Mouse (Mus musculus) heart, adult 2 months (tissue): ENCODE data around the gene Ppard. TPM values are rescaled to one million over a fixed set of nuclear protein-coding genes. Genes with fewer than 3 reads are reported as not detected.
A peak's percentile ranks its signal among the peaks of the same experiment; 100 is the strongest.

Source experiments
- DNase-seq, 2 experiments: peaks; one replicate each; pipeline ENCODE4 v3.0.0; 2021
- H3K27ac ChIP-seq: fragments of 200-600 bp; 2 replicates; pipeline ENCODE4 v1.8.1; 2022
- H3K27me3 ChIP-seq: fragments of 200-500 bp; 2 replicates; pipeline ENCODE4 v1.6.1; 2012; ENCODE audit warnings: mild to moderate bottlenecking, low read length, inconsistent platforms, mixed read lengths; ENCODE audit not compliant: control insufficient read depth, insufficient read depth
- H3K36me3 ChIP-seq: fragments of 200-500 bp; 2 replicates; pipeline ENCODE4 v1.6.1; 2012; ENCODE audit warnings: low read length, inconsistent platforms; ENCODE audit not compliant: control insufficient read depth, insufficient read depth
- H3K4me1 ChIP-seq: fragments of 200-500 bp; 2 replicates; pipeline ENCODE4 v1.6.1; 2011; ENCODE audit warnings: low read length; ENCODE audit not compliant: control insufficient read depth, insufficient read depth
- H3K4me3 ChIP-seq: fragments of 200-600 bp; 2 replicates; pipeline ENCODE4 v1.8.1; 2022
- H3K79me2 ChIP-seq: fragments of 200-500 bp; replicated peaks from 2 replicates; pipeline ENCODE4 v1.6.1; 2012; ENCODE audit warnings: mild to moderate bottlenecking, inconsistent platforms, low read length, moderate library complexity, mixed read lengths; ENCODE audit not compliant: control insufficient read depth, insufficient read depth
- H3K9ac ChIP-seq: fragments of 200-500 bp; 2 replicates; pipeline ENCODE4 v1.6.1; 2012; ENCODE audit warnings: low read depth, mild to moderate bottlenecking, control low read depth, inconsistent platforms, low read length, mixed read lengths
- CTCF ChIP-seq: fragments of 200-600 bp; IDR thresholded peaks from 2 replicates; pipeline ENCODE4 v1.8.1; 2022; ENCODE audit warnings: antibody characterized with exemption, mild to moderate bottlenecking, moderate library complexity
- EP300 ChIP-seq: fragments of 200-500 bp; IDR thresholded peaks from 2 replicates; pipeline ENCODE4 v1.6.1; 2011; ENCODE audit warnings: low read depth, low read length, control low read depth; ENCODE audit not compliant: insufficient read depth
- POLR2A ChIP-seq: fragments of 200-500 bp; IDR thresholded peaks from 2 replicates; pipeline ENCODE4 v1.6.1; 2011; ENCODE audit warnings: mild to moderate bottlenecking, low read depth, low read length, control low read depth; ENCODE audit not compliant: insufficient read depth
- WGBS: fragments of 180-500 bp; shearing (Covaris S2); methylation state at CpG from one replicate; pipeline ENCODE4 v1.1.7; 2018; 5-methylcytosine and 5-hydroxymethylcytosine counted together
- intact Hi-C: fragments of 180-260 bp; cut with DNase I; formaldehyde crosslinking; loops from one replicate; pipeline ENCODE4 v1.15.1; 2025
- polyA plus RNA-seq: library from polyadenylated mRNA; depleted of rRNA; stranded (reverse); fragments of >200 nt; gene quantifications from 2 replicates; pipeline ENCODE4 v1.2.3, GENCODE M21; 2012
- total RNA-seq, 2 experiments: library from RNA; stranded (reverse); gene quantifications; 2 replicates each; pipeline ENCODE4 v1.2.3; 2021

Gene Ppard
- total and polyA plus RNA-seq, 3 experiments: 31.5 to 35.9 (median 33.0) TPM

DNA sequence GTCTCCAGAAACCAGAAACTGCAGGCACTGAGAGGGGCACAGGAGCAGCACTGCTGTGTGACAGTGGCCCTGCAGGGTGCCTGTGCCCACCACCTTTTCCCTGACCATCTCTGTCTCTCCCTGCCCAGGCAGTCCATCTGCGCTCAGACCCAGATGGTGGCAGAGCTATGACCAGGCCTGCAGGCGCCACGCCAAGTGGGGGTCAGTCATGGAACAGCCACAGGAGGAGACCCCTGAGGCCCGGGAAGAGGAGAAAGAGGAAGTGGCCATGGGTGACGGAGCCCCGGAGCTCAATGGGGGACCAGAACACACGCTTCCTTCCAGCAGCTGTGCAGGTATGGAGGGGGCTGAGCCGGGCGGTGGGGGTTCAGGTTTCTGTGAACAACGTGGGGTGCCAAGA lies 53.6 kb downstream of the Ppard start:
- Histone ChIP-seq H3K9ac (no peak overlapping the region), H3K4me3 (no peak overlapping the region), H3K27ac (no peak overlapping the region), H3K36me3 (no peaks in the 10 kb centered on the region), H3K27me3 (no peaks in the 10 kb centered on the region), H3K79me2 (0 out of 2 replicates have a peak, but pooled peaks cover 1% of the 10 kb centered on the region), H3K4me1 (peaks cover 10% of the 10 kb centered on the region)
- 88% methylated on average over 10 of the region's 10 CpGs for WGBS
- DNase-seq: no peak
- intact Hi-C loops: no loop called here
- TF ChIP-seq CTCF: no peak
- TF ChIP-seq POLR2A: no peak
- TF ChIP-seq EP300: no peak

DNA sequence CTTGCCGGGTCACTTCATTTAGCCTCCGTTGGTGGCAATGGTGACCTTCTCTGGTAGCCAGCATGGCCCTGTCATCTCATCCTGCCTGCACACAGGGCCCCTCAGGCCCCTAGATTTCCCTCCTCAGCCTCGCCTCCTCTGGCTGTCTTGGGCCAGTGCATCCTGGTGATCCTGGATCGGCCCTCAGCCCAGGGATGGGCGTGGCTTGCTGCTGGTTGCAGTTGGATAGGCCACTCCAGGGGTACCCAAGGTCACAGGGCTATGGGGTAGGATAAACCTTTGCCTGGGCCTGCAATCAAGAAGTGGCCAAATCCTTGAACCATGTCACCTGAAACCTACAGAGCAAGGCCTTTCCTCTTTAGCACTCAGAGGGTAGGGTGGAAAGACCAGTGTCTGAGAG lies 54.5 kb downstream of the Ppard start:
- DNase-seq: no peak
- H3K9ac ChIP-seq: no peak overlapping the region

DNA sequence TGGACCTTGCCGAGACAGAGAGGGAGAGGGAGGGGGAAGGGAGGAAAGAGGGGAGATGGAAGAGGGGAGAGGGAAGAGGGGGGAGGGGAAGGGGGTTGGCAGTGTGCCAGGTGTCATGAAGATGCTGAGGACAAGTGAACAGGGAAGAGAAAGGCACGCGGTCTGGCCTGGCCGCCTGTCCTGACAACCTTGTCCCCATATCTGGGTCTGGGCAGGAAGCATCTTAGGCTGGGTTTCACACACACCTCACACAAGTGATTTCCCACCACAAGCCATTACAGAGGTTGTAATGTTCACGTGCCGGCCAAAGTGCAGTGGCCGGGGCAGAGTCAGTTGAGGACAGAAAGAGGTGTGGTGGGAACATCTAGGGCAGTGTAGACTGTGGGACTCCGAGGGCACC lies 55.1 kb downstream of the Ppard start:
- TF ChIP-seq CTCF: no peak
- no peak for TF ChIP-seq POLR2A
- no peak for TF ChIP-seq EP300
- H3K4me3 ChIP-seq: no peak overlapping the region
- H3K4me1 ChIP-seq: peaks cover 8% of the 10 kb centered on the region
- H3K36me3 ChIP-seq: no peaks in the 10 kb centered on the region
- WGBS: 18% methylated on average over 8 of the region's 8 CpGs
- no peak for DNase-seq
- H3K79me2 ChIP-seq: no peaks in the 10 kb centered on the region
- H3K9ac ChIP-seq: no peak overlapping the region
- intact Hi-C loops: no loop called here
- no peak overlapping the region for H3K27ac ChIP-seq
- no peaks in the 10 kb centered on the region for H3K27me3 ChIP-seq

More for the DNA sequence above, 54.5 kb downstream of the Ppard start:
- TF ChIP-seq POLR2A (no peak), CTCF (no peak), EP300 (no peak)
- WGBS: 80% methylated on average over 5 of the region's 5 CpGs
- Histone ChIP-seq H3K4me3 (no peak overlapping the region), H3K36me3 (no peaks in the 10 kb centered on the region), H3K79me2 (no peaks in the 10 kb centered on the region), H3K4me1 (peaks cover 8% of the 10 kb centered on the region), H3K27ac (no peak overlapping the region), H3K27me3 (no peaks in the 10 kb centered on the region)
- intact Hi-C loops: no loop called here

DNA sequence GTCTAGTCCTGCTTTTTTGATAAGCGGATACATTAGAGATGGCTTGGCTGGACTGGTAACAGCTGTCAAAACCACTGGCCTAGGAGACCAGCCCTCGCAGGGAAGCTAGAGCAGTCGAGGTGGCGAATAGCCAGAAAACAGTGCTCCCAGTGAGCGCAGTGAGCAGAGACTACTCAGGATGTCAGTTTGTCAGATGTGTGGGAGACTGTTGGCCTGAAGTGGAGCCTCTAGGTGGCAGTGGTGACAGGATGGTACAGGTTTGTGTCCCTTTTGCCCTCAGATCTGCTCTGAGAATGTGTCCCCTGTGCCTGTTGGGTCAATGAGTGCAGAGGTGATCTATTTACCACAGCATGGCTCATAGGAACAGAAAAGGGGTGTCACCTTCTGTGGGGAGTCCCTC lies 55.5 kb downstream of the Ppard start:
- no peaks in the 10 kb centered on the region for H3K36me3 ChIP-seq
- H3K4me3 ChIP-seq: no peak overlapping the region
- no peaks in the 10 kb centered on the region for H3K27me3 ChIP-seq
- TF ChIP-seq EP300 (no peak), POLR2A (no peak), CTCF (peak; percentile 61)
- H3K27ac ChIP-seq: no peak overlapping the region
- peak in 1 of 2 experiments; percentile 28 for DNase-seq
- no peaks in the 10 kb centered on the region for H3K79me2 ChIP-seq
- H3K9ac ChIP-seq: no peak overlapping the region
- intact Hi-C loops: no loop called here
- 32% methylated on average over 5 of the region's 5 CpGs for WGBS
- peaks cover 8% of the 10 kb centered on the region for H3K4me1 ChIP-seq

DNA sequence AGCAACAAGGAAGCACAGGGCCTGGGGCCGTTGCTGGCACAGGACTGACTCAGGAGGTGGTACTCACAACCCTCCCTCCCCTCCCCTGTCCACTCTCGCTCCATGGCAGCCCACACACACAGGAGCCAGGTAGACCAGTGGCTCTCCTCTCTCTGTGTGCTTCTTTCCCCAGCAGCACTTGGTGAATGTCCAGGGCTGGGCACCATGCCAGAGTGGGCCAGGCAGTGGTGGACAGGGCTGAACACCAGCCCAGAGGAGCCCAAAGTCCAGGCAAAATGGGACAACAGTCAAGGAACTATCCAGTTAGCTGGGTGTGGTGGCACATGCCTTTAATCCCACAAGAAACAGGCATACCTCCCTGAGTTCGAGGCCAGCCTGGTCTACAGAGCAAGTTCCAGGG lies 57.8 kb downstream of the Ppard start:
- 57% methylated on average over 3 of the region's 3 CpGs for WGBS
- peaks cover 8% of the 10 kb centered on the region for H3K4me1 ChIP-seq
- intact Hi-C loops: no loop called here

DNA sequence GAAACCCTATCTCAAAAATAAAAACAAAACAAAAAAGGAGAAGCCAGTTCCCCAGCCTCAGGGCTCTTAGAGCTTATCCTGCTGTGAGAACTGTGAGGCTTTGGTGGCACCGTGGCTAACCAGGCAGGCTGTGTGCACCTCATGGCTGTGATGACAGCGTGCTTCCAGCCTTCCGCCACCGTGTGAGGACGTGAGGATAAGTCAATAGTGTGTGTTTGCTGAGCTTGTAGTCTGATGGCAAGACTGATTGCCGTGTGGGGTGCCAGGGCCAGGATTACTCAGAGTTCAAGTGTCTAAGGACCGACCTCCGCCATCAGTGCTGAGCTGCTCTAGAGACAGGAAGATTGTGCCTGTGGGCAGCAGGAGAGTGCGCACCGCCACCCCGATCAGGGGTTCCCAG lies 58.2 kb downstream of the Ppard start:
- H3K27me3 ChIP-seq: no peaks in the 10 kb centered on the region
- DNase-seq: no peak
- no peak overlapping the region for H3K27ac ChIP-seq
- H3K79me2 ChIP-seq: no peaks in the 10 kb centered on the region
- no peak overlapping the region for H3K9ac ChIP-seq
- no peak overlapping the region for H3K4me3 ChIP-seq
- WGBS: 76% methylated on average over 11 of the region's 11 CpGs
- H3K4me1 ChIP-seq: peaks cover 8% of the 10 kb centered on the region
- intact Hi-C loops: no loop called here
- TF ChIP-seq EP300 (no peak), CTCF (no peak), POLR2A (no peak)
- H3K36me3 ChIP-seq: no peaks in the 10 kb centered on the region

More for the DNA sequence above, 57.8 kb downstream of the Ppard start:
- Histone ChIP-seq H3K79me2 (no peaks in the 10 kb centered on the region), H3K36me3 (no peaks in the 10 kb centered on the region), H3K27me3 (no peaks in the 10 kb centered on the region), H3K27ac (no peak overlapping the region), H3K9ac (no peak overlapping the region), H3K4me3 (no peak overlapping the region)
- TF ChIP-seq EP300: no peak
- DNase-seq: peak; percentile 56 to 72
